Mouse (Mus musculus) neural tube, embryonic 12.5 days (tissue): ENCODE results near the gene Atp2a1. TPM values are rescaled to one million over a fixed set of nuclear protein-coding genes. Genes with fewer than 3 reads are reported as not detected.

Source experiments
- ATAC-seq: fragments of 200-750 bp; cut with Nextera tagmentation; 2 replicates; pipeline ENCODE4 v1.8.0; 2017; ENCODE audit warnings: low read depth, mild to moderate bottlenecking, moderate TSS enrichment, moderate library complexity; ENCODE audit not compliant: low FRiP score
- H3K27ac ChIP-seq: fragments of 300-500 bp; sonication (generic); 2 replicates; pipeline ENCODE4 v1.5.1; 2016
- H3K27me3 ChIP-seq: fragments of 300-500 bp; sonication (generic); replicated peaks from 2 replicates; pipeline ENCODE4 v1.6.1; 2016; ENCODE audit warnings: mild to moderate bottlenecking
- H3K36me3 ChIP-seq: fragments of 300-500 bp; sonication (generic); 2 replicates; pipeline ENCODE4 v1.6.1; 2016; ENCODE audit warnings: mild to moderate bottlenecking
- H3K4me1 ChIP-seq: fragments of 300-500 bp; sonication (generic); 2 replicates; pipeline ENCODE4 v1.6.1; 2016
- H3K4me2 ChIP-seq: fragments of 300-500 bp; sonication (generic); replicated peaks from 2 replicates; pipeline ENCODE4 v1.6.1; 2016; ENCODE audit warnings: mild to moderate bottlenecking
- H3K4me3 ChIP-seq: fragments of 300-500 bp; sonication (generic); 2 replicates; pipeline ENCODE4 v1.5.1; 2016
- H3K9ac ChIP-seq: fragments of 300-500 bp; sonication (generic); 2 replicates; pipeline ENCODE4 v1.6.1; 2016; ENCODE audit warnings: mild to moderate bottlenecking
- H3K9me3 ChIP-seq: fragments of 300-500 bp; sonication (generic); 2 replicates; pipeline ENCODE4 v1.6.1; 2016; ENCODE audit warnings: mild to moderate bottlenecking
- WGBS: fragments of 180-500 bp; shearing (Covaris S2); methylation state at CpG from one replicate; pipeline ENCODE4 v1.1.7; 2016; 5-methylcytosine and 5-hydroxymethylcytosine counted together
- polyA plus RNA-seq: library from polyadenylated mRNA; unstranded; fragments of >200 nt; fragmentation: Nextera tagmentation; extraction: Ambion mirVana; gene quantifications from 2 replicates; pipeline ENCODE4 v1.2.1, GENCODE M21; 2016

Gene Atp2a1
- polyA plus RNA-seq = 10.2 and 16.5 TPM in 2 replicates

GRCm38 (mm10) chr7:126463004-126463403, at the start of gene Atp2a1:
TSS of gene Atp2a1 (minus strand) at chr7:126463108.
- H3K27ac ChIP-seq = no peak within 1 kb of the TSS

GRCm38 (mm10) chr7:126511287-126511686, 48.4 kb upstream of the Atp2a1 start:
- H3K4me2 ChIP-seq = no peak overlapping the region
- WGBS = 84% methylated on average over 3 of the region's 3 CpGs
- no peaks in the 10 kb centered on the region for H3K4me1 ChIP-seq
- H3K9ac ChIP-seq = no peak overlapping the region
- no peaks in the 10 kb centered on the region for H3K27me3 ChIP-seq
- no peaks in the 10 kb centered on the region for H3K36me3 ChIP-seq
- H3K27ac ChIP-seq = no peak overlapping the region
- H3K4me3 ChIP-seq = no peak overlapping the region
- no peak for ATAC-seq
- no peaks in the 10 kb centered on the region for H3K9me3 ChIP-seq

More at GRCm38 (mm10) chr7:126463004-126463403, at the start of gene Atp2a1:
- WGBS = 57% methylated on average over 5 of the region's 5 CpGs
- Histone ChIP-seq H3K27me3 (no peaks in the 10 kb centered on the region), H3K36me3 (peaks cover 19% of the 10 kb centered on the region), H3K9me3 (no peaks in the 10 kb centered on the region), H3K4me1 (no peaks in the 10 kb centered on the region), H3K4me2 (no peak within 1 kb of the TSS), H3K4me3 (no peak within 1 kb of the TSS), H3K9ac (no peak within 1 kb of the TSS)
- ATAC-seq = no peak

GRCm38 (mm10) chr7:126507126-126507778, 44.3 kb upstream of the Atp2a1 start:
- H3K4me2 ChIP-seq = no peak overlapping the region
- ATAC-seq = no peak
- no peaks in the 10 kb centered on the region for H3K4me1 ChIP-seq
- no peak overlapping the region for H3K27ac ChIP-seq
- no peaks in the 10 kb centered on the region for H3K9me3 ChIP-seq
- H3K27me3 ChIP-seq = no peaks in the 10 kb centered on the region
- no peaks in the 10 kb centered on the region for H3K36me3 ChIP-seq
- 88% methylated on average over 8 of the region's 8 CpGs for WGBS
- H3K4me3 ChIP-seq = no peak overlapping the region
- H3K9ac ChIP-seq = no peak overlapping the region

- H3K4me1 ChIP-seq = peaks cover 12% of the 10 kb centered on the region
- H3K4me3 ChIP-seq = no peak overlapping the region
- H3K27ac ChIP-seq = no peak overlapping the region
- peaks cover 13% of the 10 kb centered on the region for H3K36me3 ChIP-seq
- no peak for ATAC-seq
- H3K27me3 ChIP-seq = no peaks in the 10 kb centered on the region
- 92% methylated on average over 2 of the region's 2 CpGs for WGBS
- no peak overlapping the region for H3K9ac ChIP-seq
- no peaks in the 10 kb centered on the region for H3K9me3 ChIP-seq
- no peak overlapping the region for H3K4me2 ChIP-seq
Observed at GRCm38 (mm10) chr7:126504913-126505312, 42.0 kb upstream of the Atp2a1 start.

- H3K27me3 ChIP-seq = no peaks in the 10 kb centered on the region
- peak within 1 kb of the TSS; percentile 83 for H3K4me2 ChIP-seq
- H3K9me3 ChIP-seq = no peaks in the 10 kb centered on the region
- peak within 1 kb of the TSS; percentile 100 for H3K9ac ChIP-seq
- H3K4me1 ChIP-seq = peaks cover 12% of the 10 kb centered on the region
- WGBS = under 1% methylated on average over 62 of the region's 72 CpGs
- peak within 1 kb of the TSS; percentile 99 for H3K27ac ChIP-seq
- peaks cover 29% of the 10 kb centered on the region for H3K36me3 ChIP-seq
- peak within 1 kb of the TSS; percentile 100 for H3K4me3 ChIP-seq
- peak; percentile 84 for ATAC-seq
Observed at GRCm38 (mm10) chr7:126503273-126503878, 40.5 kb upstream of the Atp2a1 start, which contains the start of gene Atxn2l. TSS of gene Atxn2l (minus strand) at chr7:126503437.

GRCm38 (mm10) chr7:126502751-126503150, 39.8 kb upstream of the Atp2a1 start:
- no peak for ATAC-seq
- Histone ChIP-seq H3K27me3 (no peaks in the 10 kb centered on the region), H3K9me3 (no peaks in the 10 kb centered on the region), H3K4me1 (peaks cover 12% of the 10 kb centered on the region), H3K9ac (peak overlapping the region; percentile 100), H3K4me3 (peak overlapping the region; percentile 100), H3K36me3 (peaks cover 35% of the 10 kb centered on the region), H3K27ac (peak overlapping the region; percentile 99), H3K4me2 (peak overlapping the region; percentile 83)
- WGBS = under 1% methylated on average over 40 of the region's 40 CpGs

- Histone ChIP-seq H3K27ac (peak overlapping the region; percentile 99), H3K4me1 (peaks cover 12% of the 10 kb centered on the region), H3K36me3 (peaks cover 41% of the 10 kb centered on the region), H3K9ac (peak overlapping the region; percentile 100), H3K4me2 (peak overlapping the region; percentile 83), H3K27me3 (no peaks in the 10 kb centered on the region), H3K4me3 (peak overlapping the region; percentile 100), H3K9me3 (no peaks in the 10 kb centered on the region)
- peak; percentile 93 for ATAC-seq
- under 1% methylated on average over 56 of the region's 57 CpGs for WGBS
Observed at GRCm38 (mm10) chr7:126502023-126502741, 39.3 kb upstream of the Atp2a1 start.

GRCm38 (mm10) chr7:126501684-126502022, 38.7 kb upstream of the Atp2a1 start:
- H3K9me3 ChIP-seq = no peaks in the 10 kb centered on the region
- peaks cover 12% of the 10 kb centered on the region for H3K4me1 ChIP-seq
- H3K27ac ChIP-seq = peak overlapping the region; percentile 91
- 4% methylated on average over 9 of the region's 9 CpGs for WGBS
- peak overlapping the region; percentile 100 for H3K4me3 ChIP-seq
- H3K27me3 ChIP-seq = no peaks in the 10 kb centered on the region
- H3K36me3 ChIP-seq = peaks cover 46% of the 10 kb centered on the region
- ATAC-seq = no peak
- H3K4me2 ChIP-seq = peak overlapping the region; percentile 83
- peak overlapping the region; percentile 100 for H3K9ac ChIP-seq

- Histone ChIP-seq H3K9me3 (no peaks in the 10 kb centered on the region), H3K36me3 (peaks cover 68% of the 10 kb centered on the region), H3K4me3 (no peak overlapping the region), H3K9ac (no peak overlapping the region), H3K27me3 (no peaks in the 10 kb centered on the region), H3K27ac (no peak overlapping the region), H3K4me1 (peaks cover 12% of the 10 kb centered on the region), H3K4me2 (no peak overlapping the region)
- ATAC-seq = no peak
- WGBS = 93% methylated on average over 7 of the region's 7 CpGs
Observed at GRCm38 (mm10) chr7:126499416-126499815, 36.5 kb upstream of the Atp2a1 start.

GRCm38 (mm10) chr7:126497966-126498365, 35.1 kb upstream of the Atp2a1 start:
- H3K9me3 ChIP-seq = no peaks in the 10 kb centered on the region
- H3K9ac ChIP-seq = no peak overlapping the region
- H3K4me3 ChIP-seq = no peak overlapping the region
- H3K27me3 ChIP-seq = no peaks in the 10 kb centered on the region
- no peak for ATAC-seq
- no peak overlapping the region for H3K27ac ChIP-seq
- WGBS = 88% methylated on average over 12 of the region's 12 CpGs
- H3K36me3 ChIP-seq = peaks cover 83% of the 10 kb centered on the region
- no peak overlapping the region for H3K4me2 ChIP-seq
- peaks cover 12% of the 10 kb centered on the region for H3K4me1 ChIP-seq

GRCm38 (mm10) chr7:126496475-126496874, 33.6 kb upstream of the Atp2a1 start:
- Histone ChIP-seq H3K9me3 (no peaks in the 10 kb centered on the region), H3K4me2 (no peak overlapping the region), H3K27me3 (no peaks in the 10 kb centered on the region), H3K4me1 (peaks cover 10% of the 10 kb centered on the region), H3K27ac (no peak overlapping the region), H3K36me3 (peaks cover 97% of the 10 kb centered on the region), H3K9ac (no peak overlapping the region), H3K4me3 (no peak overlapping the region)
- ATAC-seq = no peak
- 94% methylated on average over 5 of the region's 5 CpGs for WGBS

GRCm38 (mm10) chr7:126494120-126494519, 31.2 kb upstream of the Atp2a1 start:
- Histone ChIP-seq H3K4me2 (no peak overlapping the region), H3K27me3 (no peaks in the 10 kb centered on the region), H3K9ac (no peak overlapping the region), H3K9me3 (no peaks in the 10 kb centered on the region), H3K4me3 (no peak overlapping the region), H3K36me3 (peaks cover 96% of the 10 kb centered on the region), H3K27ac (no peak overlapping the region), H3K4me1 (no peaks in the 10 kb centered on the region; the same call in 1 of the 2 replicates)
- WGBS = 95% methylated on average over 6 of the region's 6 CpGs
- ATAC-seq = no peak
